Mouse (Mus musculus) testis, adult 2 months (tissue): Measurements from ENCODE around the gene Dync1li1.

Source experiments
- CTCF ChIP-seq: fragments of 200-500 bp; IDR thresholded peaks from 2 replicates; pipeline ENCODE4 v1.5.1; 2012; ENCODE audit warnings: low read depth, mild to moderate bottlenecking, inconsistent platforms, low read length, moderate library complexity; ENCODE audit not compliant: control insufficient read depth, insufficient read depth, insufficient replicate concordance
- POLR2A ChIP-seq: fragments of 200-500 bp; IDR thresholded peaks from 2 replicates; pipeline ENCODE4 v1.6.1; 2012; ENCODE audit warnings: low read depth, mild to moderate bottlenecking, inconsistent platforms, low read length, moderate library complexity; ENCODE audit not compliant: control insufficient read depth

GRCm38 (mm10) chr9:114736442-114736841, 47.9 kb downstream of the Dync1li1 start:
- TF ChIP-seq POLR2A, result no peak
- TF ChIP-seq CTCF, result no peak
